Comparison of ENCODE assay signal across 17 mouse cellular contexts in the genomic region with DNA sequence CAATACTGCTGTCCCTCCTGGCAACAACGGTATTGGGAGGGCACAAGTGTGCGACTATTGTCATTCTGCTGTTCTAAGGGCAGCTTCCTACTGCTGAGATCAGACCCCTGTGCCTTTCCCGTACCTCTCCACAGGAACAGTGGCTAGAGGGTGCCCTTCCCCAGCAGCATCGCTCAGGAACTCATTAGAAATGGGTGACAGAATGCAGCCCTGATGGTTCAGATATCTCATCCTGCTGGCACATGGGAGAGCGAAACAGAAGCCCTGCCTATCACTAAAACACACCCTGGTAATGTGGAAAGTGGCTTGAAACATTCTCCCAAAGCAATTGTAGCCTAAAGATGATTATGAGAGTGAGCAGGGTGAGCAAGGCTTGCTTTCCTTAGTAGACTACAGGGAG. TPM values are rescaled to one million over a fixed set of nuclear protein-coding genes. Genes with fewer than 3 reads are reported as not detected.
DNase-seq lines count a peak whose midpoint lies in the region; ATAC-seq and TF ChIP-seq lines count a peak whose summit lies in the region.
"Had no signal": no experiment of that assay in that cellular context is flagged by ENCODE, and none has a peak within 500 bp of the region (broad histone marks: within the 10 kb centered on the region; RNA-seq: fewer than 3 reads in every experiment).

No protein-coding gene starts in this region.

- no peak overlapping the region for H3K4me2 ChIP-seq in heart, embryonic 14.5 days (ENCODE audit: low read length)
- no peak overlapping the region for H3K4me2 ChIP-seq in liver, embryonic 12.5 days
- no peak overlapping the region for H3K4me2 ChIP-seq in forebrain, embryonic 16.5 days (ENCODE audit: low read length)
- H3K4me2 ChIP-seq: hindbrain, embryonic 15.5 days; limb, embryonic 12.5 days; neural tube, embryonic 15.5 days had no signal

- intact Hi-C loops in heart, postnatal 25 days (cut with DNase I): no loop called here

- H3K27ac ChIP-seq in heart, embryonic 14.5 days (replicated peaks in 1 of 2; ENCODE audit: control insufficient read depth in 1 of 2, insufficient read depth in 1 of 2, low read depth in 2 of 2, low read length in 2 of 2): peak overlapping the region; percentile 13 to 81; a peak in 1 of 4 replicates
- no peak overlapping the region; the same call in 1 of the 2 replicates for H3K27ac ChIP-seq in liver, adult 2 months (replicated peaks; ENCODE audit: insufficient read depth, low read depth, low read length)
- H3K27ac ChIP-seq in liver, embryonic 12.5 days: no peak overlapping the region
- H3K27ac ChIP-seq in forebrain, embryonic 16.5 days (ENCODE audit: low read length): no peak overlapping the region; the same call in 1 of the 2 replicates
- H3K27ac ChIP-seq: hindbrain, embryonic 15.5 days; limb, embryonic 12.5 days; neural tube, embryonic 15.5 days had no signal

- no peak for TF ChIP-seq CTCF in liver, adult 2 months (IDR thresholded peaks at IDR 0.05; ENCODE audit: low read depth, low read length)

- no peak overlapping the region for H3K9ac ChIP-seq in heart, embryonic 14.5 days (ENCODE audit: low read length)
- 0 out of 2 replicates have a peak overlapping the region, but pooled peaks have one; percentile 4 for H3K9ac ChIP-seq in liver, adult 2 months (ENCODE audit: low read depth, low read length)
- no peak overlapping the region for H3K9ac ChIP-seq in liver, embryonic 12.5 days
- H3K9ac ChIP-seq in forebrain, embryonic 16.5 days (replicated peaks; ENCODE audit: low read depth, low read length): no peak overlapping the region
- H3K9ac ChIP-seq: hindbrain, embryonic 15.5 days; limb, embryonic 12.5 days; neural tube, embryonic 15.5 days had no signal

- no peak overlapping the region for H3K4me3 ChIP-seq in heart, embryonic 14.5 days (ENCODE audit: control insufficient read depth in 1 of 2, insufficient read depth in 1 of 2, low read depth in 1 of 2, low read length in 2 of 2)
- H3K4me3 ChIP-seq in liver, adult 2 months (ENCODE audit: insufficient read depth, low read depth, low read length): no peak overlapping the region
- no peak overlapping the region for H3K4me3 ChIP-seq in liver, embryonic 12.5 days
- H3K4me3 ChIP-seq in forebrain, embryonic 16.5 days (replicated peaks; ENCODE audit: low read length): no peak overlapping the region
- H3K4me3 ChIP-seq: hindbrain, embryonic 15.5 days; limb, embryonic 12.5 days; neural tube, embryonic 15.5 days had no signal

- no peak for DNase-seq in heart, postnatal 25 days (ENCODE audit: low spot score)
- no peak for DNase-seq in liver, adult 2 months (ENCODE audit: extremely low read depth, low read depth, low spot score)
- peak; percentile 60 for DNase-seq in MN1 (ENCODE audit: low spot score)
- DNase-seq in thymus, postnatal 36 days: no peak
- DNase-seq: adrenal gland, postnatal 36 days; cerebellum, postnatal 14 days; kidney, adult 11 months; lung, postnatal 36 days; thymus, adult 18-20 months had no signal

- peaks cover 26 to 40% of the 10 kb centered on the region in 2 experiments for H3K4me1 ChIP-seq in heart, embryonic 14.5 days (ENCODE audit: control insufficient read depth in 2 of 2, insufficient read depth in 2 of 2, low read length in 2 of 2)
- peaks cover 29% of the 10 kb centered on the region for H3K4me1 ChIP-seq in liver, adult 2 months (ENCODE audit: control insufficient read depth, insufficient read depth, low read length)
- H3K4me1 ChIP-seq in liver, embryonic 12.5 days: peaks cover 82% of the 10 kb centered on the region
- H3K4me1 ChIP-seq in forebrain, embryonic 16.5 days (replicated peaks; ENCODE audit: control insufficient read depth, insufficient read depth, low read length): peaks cover 24% of the 10 kb centered on the region

- ATAC-seq in heart, embryonic 14.5 days (ENCODE audit: insufficient number of reproducible peaks, insufficient read depth, low FRiP score, low read depth): no peak
- ATAC-seq in liver, embryonic 12.5 days: no peak
- ATAC-seq in forebrain, embryonic 16.5 days: peak; percentile 43; the same call in 1 of the 2 replicates
- ATAC-seq: activated CD4-positive, CD25-positive, alpha-beta regulatory T cell, adult 4 months; CD4-positive, CD25-positive, alpha-beta regulatory T cell, adult 4 months had no signal

- H3K9me3 ChIP-seq in heart, embryonic 14.5 days (ENCODE audit: control insufficient read depth, low read length): no peaks in the 10 kb centered on the region
- H3K9me3 ChIP-seq in liver, embryonic 12.5 days (replicated peaks): no peaks in the 10 kb centered on the region
- H3K9me3 ChIP-seq in forebrain, embryonic 16.5 days (ENCODE audit: control insufficient read depth, low read length): no peaks in the 10 kb centered on the region
- H3K9me3 ChIP-seq: hindbrain, embryonic 15.5 days; limb, embryonic 12.5 days; neural tube, embryonic 15.5 days had no signal

- WGBS in heart, embryonic 14.5 days: 40% methylated on average over 5 of the region's 5 CpGs
- 81% methylated on average over 5 of the region's 5 CpGs for WGBS in liver, adult 2 months
- 60% methylated on average over 5 of the region's 5 CpGs for WGBS in liver, embryonic 12.5 days (ENCODE audit: insufficient replicate concordance)
- WGBS in forebrain, embryonic 16.5 days: 70% methylated on average over 5 of the region's 5 CpGs

- no peak for TF ChIP-seq POLR2A in liver, adult 2 months (IDR thresholded peaks at IDR 0.05; ENCODE audit: extremely low read depth, insufficient read depth, low read length)

- no peaks in the 10 kb centered on the region for H3K27me3 ChIP-seq in heart, embryonic 14.5 days (ENCODE audit: control insufficient read depth, insufficient read depth, low read length)
- no peaks in the 10 kb centered on the region for H3K27me3 ChIP-seq in liver, adult 2 months (ENCODE audit: control insufficient read depth, insufficient read depth, low read length)
- H3K27me3 ChIP-seq in liver, embryonic 12.5 days (replicated peaks): no peaks in the 10 kb centered on the region
- no peaks in the 10 kb centered on the region for H3K27me3 ChIP-seq in forebrain, embryonic 16.5 days (replicated peaks; ENCODE audit: control insufficient read depth, insufficient read depth, low read length)
- H3K27me3 ChIP-seq: hindbrain, embryonic 15.5 days; limb, embryonic 12.5 days; neural tube, embryonic 15.5 days had no signal

- 0 out of 2 replicates have a peak, but pooled peaks cover 6% of the 10 kb centered on the region for H3K36me3 ChIP-seq in heart, embryonic 14.5 days (ENCODE audit: control insufficient read depth, insufficient read depth, low read length)
- H3K36me3 ChIP-seq in liver, adult 2 months (ENCODE audit: control insufficient read depth, insufficient read depth, low read length): no peaks in the 10 kb centered on the region
- H3K36me3 ChIP-seq in liver, embryonic 12.5 days: peaks cover 15% of the 10 kb centered on the region
- H3K36me3 ChIP-seq in forebrain, embryonic 16.5 days (ENCODE audit: control insufficient read depth, insufficient read depth): no peaks in the 10 kb centered on the region
- H3K36me3 ChIP-seq: hindbrain, embryonic 15.5 days; neural tube, embryonic 15.5 days had no signal

- peaks cover 64% of the 10 kb centered on the region; the same call in 1 of the 2 replicates for H3K79me2 ChIP-seq in liver, adult 2 months (ENCODE audit: control insufficient read depth, insufficient read depth, low read length)

RNA-seq across cellular contexts. Expression of gene Rapgef1, which starts 15.0 kb away (rescaled TPM):
- 12.6 and 14.5 TPM in 2 replicates for polyA plus RNA-seq in heart, embryonic 14.5 days (2014; fragmentation: Nextera tagmentation; extraction: Ambion mirVana)
- 10 to 100 TPM; 85.1 to 94.1 TPM for total RNA-seq in heart, postnatal 25 days (2021)
- total RNA-seq in liver, adult 2 months (2014; rRNA removed): 11.8 and 16.8 TPM in 2 replicates
- polyA plus RNA-seq in liver, adult 2 months (2012; rRNA removed): 24.9 and 25.3 TPM in 2 replicates
- polyA plus RNA-seq in liver, embryonic 12.5 days (2016; fragmentation: Nextera tagmentation; extraction: Ambion mirVana): 10.1 and 10.8 TPM in 2 replicates
- 22.0 and 22.5 TPM in 2 replicates for polyA plus RNA-seq in forebrain, embryonic 16.5 days (2015; fragmentation: Nextera tagmentation; extraction: Ambion mirVana)

Comparison
In these comparisons a context has a peak if more than half of its experiments do, and no peak if none do; other contexts are left out.
1. H3K27ac ChIP-seq: peak in heart, embryonic 14.5 days (2 of 2); none in liver, adult 2 months (single experiment), liver, embryonic 12.5 days (single experiment) and forebrain, embryonic 16.5 days (single experiment).